Mouse (Mus musculus): ENCODE results near the gene Rnf208.

The Rnf208 gene

DNA sequence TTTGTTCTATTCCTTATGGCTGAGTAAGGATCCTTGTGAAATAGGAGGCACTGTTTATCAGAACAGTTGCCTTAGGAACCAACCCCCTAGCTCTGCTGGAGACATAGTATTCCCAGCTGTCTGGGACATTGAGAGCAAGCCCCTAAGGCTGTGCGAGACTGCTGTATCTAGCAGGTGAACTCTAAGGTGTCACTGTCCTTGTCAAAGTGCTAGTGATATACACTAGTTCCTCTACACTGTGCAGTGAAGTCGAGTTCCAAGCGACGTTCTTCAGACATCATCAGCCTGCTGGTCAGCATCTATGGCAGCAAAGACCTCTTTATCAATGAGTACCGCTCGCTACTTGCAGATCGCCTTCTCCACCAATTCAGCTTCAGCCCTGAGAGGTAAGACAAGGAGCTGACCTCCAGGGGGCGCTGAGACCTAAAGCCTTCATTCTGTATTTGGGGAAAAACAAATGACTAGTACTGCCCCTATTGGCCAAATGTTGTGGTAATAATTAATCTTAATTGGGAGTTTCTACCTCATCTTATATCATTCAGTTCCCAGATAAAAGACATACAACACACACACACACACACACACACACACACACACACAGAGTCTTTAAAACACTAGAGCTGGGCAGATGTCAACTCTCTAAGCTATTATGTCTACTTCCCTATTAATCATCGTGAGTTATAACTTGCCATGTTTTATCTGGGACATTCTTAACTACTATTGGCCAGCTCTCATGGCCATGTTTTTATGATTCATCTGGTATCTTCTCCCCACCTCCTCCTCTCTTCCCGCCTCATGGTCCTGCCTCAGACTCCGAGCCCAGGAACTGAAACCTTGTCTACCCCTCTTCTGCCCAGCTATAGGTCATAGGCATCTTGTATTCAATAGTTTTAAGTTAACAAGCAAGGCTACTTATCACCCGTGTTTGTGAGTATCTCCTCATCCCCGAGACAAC, 37.1 kb downstream of the Rnf208 start:
- peak; percentile 90 for DNase-seq

GRCm38 (mm10) chr2:25285551-25285950, 43.5 kb downstream of the Rnf208 start:
- DNase-seq: no peak

DNA sequence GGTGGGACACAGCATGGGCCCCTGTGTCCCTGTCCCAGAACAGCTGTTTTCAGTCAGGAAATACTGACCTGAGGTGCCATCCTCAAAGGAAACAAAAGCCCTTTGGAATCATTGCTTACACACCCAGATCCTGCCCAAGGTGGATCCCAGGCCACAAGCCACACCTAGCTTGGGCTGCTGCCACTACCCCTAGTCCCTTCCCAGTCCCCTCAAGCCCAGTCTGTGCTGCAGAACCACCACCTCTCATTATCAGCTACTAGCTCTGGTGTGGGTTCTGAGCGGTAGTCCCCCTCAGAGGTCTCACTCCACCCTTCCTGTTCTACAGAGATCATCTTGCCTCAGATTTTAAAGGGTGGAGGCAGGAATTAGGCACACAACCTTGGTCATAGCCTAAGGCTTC, 44.3 kb downstream of the Rnf208 start:
- DNase-seq: no peak

- DNase-seq: no peak
Measured at GRCm38 (mm10) chr2:25286837-25287636, 45.0 kb downstream of the Rnf208 start.

GRCm38 (mm10) chr2:25287927-25288649, 46.0 kb downstream of the Rnf208 start, which contains the start of gene Tmem210:
Gene Tmem210, plus strand, starts transcription at chr2:25288145.
- DNase-seq: no peak

GRCm38 (mm10) chr2:25288734-25289345, 46.8 kb downstream of the Rnf208 start:
- DNase-seq: no peak

DNA sequence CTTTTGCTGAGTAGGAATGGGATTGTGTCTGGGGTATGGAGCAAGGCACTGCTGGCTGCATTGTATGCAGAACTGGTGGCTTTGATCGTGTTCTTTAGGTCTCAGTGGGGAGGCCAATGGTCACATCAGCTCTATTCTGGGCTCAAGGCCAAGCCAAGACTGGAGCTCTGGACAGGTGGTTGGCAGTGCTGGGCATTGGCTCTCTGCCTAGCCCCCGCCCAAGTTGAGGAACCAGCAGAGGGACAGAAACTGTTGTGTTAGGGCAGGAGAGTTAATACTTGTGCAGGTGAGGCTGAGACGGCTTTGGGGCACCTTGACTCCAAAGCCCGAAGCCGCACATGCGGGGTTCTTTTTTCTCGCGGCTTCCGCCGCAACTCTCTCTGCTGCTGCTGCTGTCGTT, 47.6 kb downstream of the Rnf208 start, which contains the start of gene Lrrc26:
Gene Lrrc26, plus strand, starts transcription at position 265 of the 400 bp plus-strand sequence.
- no peak for DNase-seq

DNA sequence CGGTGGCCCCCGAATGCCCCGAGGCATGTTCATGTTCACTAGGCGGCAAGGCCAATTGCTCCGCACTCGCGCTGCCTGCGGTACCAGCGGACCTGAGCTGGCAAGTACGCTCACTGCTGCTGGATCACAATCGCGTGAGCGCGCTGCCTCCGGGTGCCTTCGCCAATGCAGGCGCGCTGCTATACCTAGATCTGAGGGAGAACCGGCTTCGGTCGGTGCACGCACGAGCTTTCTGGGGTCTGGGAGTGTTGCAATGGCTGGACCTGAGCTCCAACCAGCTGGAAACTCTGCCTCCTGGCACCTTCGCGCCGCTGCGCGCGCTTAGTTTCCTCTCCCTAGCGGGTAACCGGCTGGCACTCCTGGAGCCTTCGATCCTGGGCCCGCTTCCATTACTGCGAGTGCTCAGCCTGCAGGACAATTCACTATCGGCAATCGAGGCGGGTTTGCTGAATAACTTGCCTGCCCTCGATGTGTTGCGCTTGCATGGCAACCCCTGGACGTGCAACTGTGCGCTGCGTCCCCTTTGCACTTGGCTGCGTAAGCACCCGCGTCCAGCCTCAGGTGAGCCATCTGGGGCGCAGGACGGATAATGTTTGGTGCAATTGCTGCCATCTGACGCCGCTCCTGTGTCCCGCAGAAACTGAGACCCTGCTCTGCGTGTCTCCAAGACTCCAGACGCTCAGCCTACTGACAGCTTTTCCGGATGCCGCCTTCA, 48.2 kb downstream of the Rnf208 start:
- DNase-seq: peak; percentile 44

DNA sequence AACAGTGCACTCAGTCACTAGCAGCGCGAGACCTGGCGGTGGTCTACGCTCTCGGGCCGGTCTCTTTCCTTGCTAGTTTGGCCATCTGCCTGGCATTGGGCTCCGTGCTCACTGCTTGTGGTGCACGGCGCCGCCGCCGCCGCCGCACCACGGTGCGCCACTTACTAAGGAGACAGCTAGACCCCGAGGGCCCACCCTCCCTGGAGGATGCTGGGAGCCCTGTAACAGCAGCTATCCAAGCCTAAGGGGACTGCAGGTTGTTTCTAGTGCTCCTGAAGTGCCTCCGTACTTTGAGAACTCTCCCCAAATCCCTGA, 48.7 kb downstream of the Rnf208 start:
- DNase-seq: no peak

- no peak for DNase-seq
Measured at GRCm38 (mm10) chr2:25291184-25292053, 49.4 kb downstream of the Rnf208 start.

GRCm38 (mm10) chr2:25292054-25292544, 50.0 kb downstream of the Rnf208 start:
- DNase-seq: no peak

- DNase-seq: peak; percentile 84
Measured at GRCm38 (mm10) chr2:25292856-25293255, 50.8 kb downstream of the Rnf208 start.

DNA sequence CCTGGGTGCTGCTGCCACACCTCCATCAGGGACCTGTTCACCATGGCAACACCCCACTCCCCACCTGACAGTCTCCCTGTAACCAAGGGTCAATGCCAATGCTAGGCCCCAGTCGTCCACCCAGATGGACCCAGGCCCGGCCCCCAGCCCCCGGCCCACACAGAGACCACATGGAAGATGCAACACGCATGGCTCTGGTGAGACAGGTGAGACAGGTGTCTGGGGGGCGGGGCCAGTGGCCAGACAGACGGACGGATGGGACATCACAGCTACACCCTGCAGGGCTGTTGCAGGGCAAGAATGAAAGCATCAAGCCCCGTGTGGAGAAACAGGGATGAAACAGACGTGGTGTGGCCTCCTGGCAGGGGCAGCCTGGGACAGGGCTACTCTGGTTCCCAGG, 51.7 kb downstream of the Rnf208 start:
- DNase-seq: no peak

Data from retina, postnatal 1 day (tissue).